Mouse (Mus musculus): ENCODE data around the gene Glp1r. TPM values are rescaled to one million over a fixed set of nuclear protein-coding genes. Genes with fewer than 3 reads are reported as not detected.

Gene Glp1r
- 0.22 and 0.54 TPM in 2 replicates for polyA plus RNA-seq (2015; fragmentation: Nextera tagmentation; extraction: Ambion mirVana)

DNA sequence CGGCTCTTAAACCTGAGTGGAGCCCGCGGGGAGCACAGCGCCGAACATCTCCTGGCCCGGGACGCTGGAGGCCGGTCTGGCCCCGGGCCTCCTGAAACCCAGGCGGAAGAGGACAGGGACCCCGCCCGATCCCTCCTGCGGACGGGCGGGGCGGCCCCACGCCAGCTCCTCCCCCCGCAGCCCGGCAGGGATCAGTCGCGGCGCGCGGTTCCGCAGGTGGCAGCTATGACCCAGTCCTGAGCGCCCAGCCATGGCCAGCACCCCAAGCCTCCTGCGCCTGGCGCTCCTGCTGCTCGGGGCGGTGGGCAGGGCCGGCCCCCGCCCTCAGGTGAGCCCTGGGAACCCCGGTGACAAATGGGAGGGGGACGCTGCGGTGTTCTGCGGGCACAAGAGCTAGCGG is at the start of gene Glp1r:
Glp1r (plus strand) TSS at position 191 of the 400 bp plus-strand sequence.

GRCm38 (mm10) chr17:30954340-30954739 is 52.7 kb downstream of the Glp1r start, which contains the start of gene Umodl1:
Gene Umodl1 (plus strand): TSS chr17:30954640.

Small RNA genes within 50 kb of the gene (microRNA-seq; reads per million reads assigned to microRNA genes)
- not detected for gene Gm24026 (ENCODE audit: borderline replicate concordance, insufficient number of aligned reads)

Other genes with a start within 250 kb of the Glp1r start
- not detected in 2 replicates for gene Umodl1, start 52.8 kb downstream of the Glp1r start, polyA plus RNA-seq (2015; fragmentation: Nextera tagmentation; extraction: Ambion mirVana)
- 6.5 and 8.4 TPM in 2 replicates for gene Abcg1, start 155.9 kb downstream of the Glp1r start, polyA plus RNA-seq (2015; fragmentation: Nextera tagmentation; extraction: Ambion mirVana)
- 18.3 and 43.0 TPM in 2 replicates for gene Tff3, start 227.8 kb downstream of the Glp1r start, polyA plus RNA-seq (2015; fragmentation: Nextera tagmentation; extraction: Ambion mirVana)
- gene Tff2, start 242.5 kb downstream of the Glp1r start, polyA plus RNA-seq (2015; fragmentation: Nextera tagmentation; extraction: Ambion mirVana) = 2.1 TPM in 1 of 2 replicates, not detected in the other